Mouse (Mus musculus): Measurements from ENCODE around the gene Gpr146.
"Not testable (repeated sequence)": the region's sequence is repeated elsewhere in the genome, so short reads cannot be mapped to it uniquely, and the experiment has no call there.

Gpr146 gene

DNA sequence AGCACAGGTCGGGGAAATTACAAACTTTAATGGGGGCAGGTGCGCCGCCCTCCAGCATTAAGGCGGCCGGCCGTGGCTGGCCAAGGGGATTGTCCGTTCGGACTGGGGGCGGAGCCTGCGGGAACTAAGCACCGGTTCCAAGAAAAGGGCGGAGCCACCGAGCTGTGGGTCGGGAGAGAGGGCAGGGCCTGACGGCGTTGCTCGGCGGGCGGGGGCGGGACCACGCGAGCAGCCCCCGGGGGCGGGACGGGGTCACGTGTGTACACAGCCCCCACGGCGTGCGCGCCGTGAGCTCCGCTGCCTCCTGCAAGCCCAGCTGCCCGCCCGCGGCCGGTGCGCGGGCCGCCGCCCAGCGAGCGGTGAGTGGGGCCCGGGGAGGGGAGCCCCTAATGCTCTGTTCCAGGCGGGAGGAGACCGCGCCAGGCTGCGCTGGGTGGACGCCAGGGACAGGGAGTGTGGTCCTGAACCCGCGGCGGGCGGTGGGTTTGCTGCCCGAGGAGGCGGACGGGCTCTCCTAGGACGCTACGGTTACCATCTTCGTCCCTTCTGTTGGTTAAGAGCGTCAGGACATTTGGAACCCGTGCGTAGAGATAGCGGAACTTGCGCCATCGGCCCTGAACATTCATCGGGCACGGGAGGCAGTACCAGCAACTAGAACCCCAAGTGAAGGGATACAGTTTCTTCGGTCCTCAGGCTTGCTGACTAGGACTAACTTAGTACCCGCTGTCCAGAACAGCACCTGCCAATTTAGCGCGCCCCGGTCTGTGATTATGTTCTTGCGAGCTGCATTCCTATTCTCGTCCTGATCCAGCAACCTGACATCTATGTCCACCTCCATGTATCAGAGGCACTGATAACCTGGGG, 3.1 kb downstream of the Gpr146 start:
- peak; percentile 98 to 99 for DNase-seq (ENCODE audit: inconsistent age in 2 of 2, low spot score in 1 of 2)

DNA sequence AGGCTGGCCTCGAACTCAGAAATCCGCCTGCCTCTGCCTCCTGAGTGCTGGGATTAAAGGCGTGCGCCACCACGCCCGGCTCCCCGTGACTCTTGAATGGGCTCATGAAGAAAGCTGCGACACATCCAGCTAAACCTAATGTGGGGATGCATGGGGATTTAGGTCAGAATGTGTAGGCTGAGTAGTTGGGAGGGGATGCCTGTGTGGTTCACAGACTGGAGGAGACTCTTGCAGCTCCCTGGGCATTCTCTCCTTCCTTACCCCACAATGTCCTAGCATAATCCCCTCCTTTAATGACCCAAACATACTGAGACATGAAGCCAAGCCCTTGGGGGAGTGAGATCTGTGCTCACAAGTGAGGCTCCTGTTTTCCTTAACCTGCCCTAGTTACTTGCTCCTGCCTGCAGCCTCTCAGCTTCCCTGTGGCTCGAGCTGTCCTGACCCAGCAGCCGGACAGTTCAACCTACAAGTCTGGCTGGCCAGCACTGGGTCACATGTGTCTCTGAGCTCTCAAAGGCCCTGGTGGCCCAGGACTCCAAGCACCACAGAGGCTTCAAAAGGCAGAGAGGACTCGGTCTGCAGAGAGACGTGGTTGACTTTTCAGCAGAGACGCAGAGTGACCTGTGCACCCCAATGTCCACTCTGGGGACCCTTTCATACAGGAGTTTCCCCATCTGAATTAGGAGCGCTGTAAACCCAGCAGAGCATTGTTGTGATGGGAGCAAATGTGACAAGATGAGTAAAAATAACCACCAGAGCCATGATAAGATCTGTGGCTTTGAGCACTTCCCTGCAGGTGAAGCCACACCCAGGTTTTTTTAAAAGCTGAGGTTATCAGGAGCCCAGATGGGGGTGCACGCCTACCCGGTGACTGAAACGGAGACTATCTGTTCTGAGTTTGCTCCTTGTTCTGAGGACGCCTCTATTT, 4.4 kb downstream of the Gpr146 start:
- peak in 1 of 2 experiments; percentile 57 for DNase-seq (ENCODE audit: inconsistent age in 2 of 2, low spot score in 1 of 2)

DNA sequence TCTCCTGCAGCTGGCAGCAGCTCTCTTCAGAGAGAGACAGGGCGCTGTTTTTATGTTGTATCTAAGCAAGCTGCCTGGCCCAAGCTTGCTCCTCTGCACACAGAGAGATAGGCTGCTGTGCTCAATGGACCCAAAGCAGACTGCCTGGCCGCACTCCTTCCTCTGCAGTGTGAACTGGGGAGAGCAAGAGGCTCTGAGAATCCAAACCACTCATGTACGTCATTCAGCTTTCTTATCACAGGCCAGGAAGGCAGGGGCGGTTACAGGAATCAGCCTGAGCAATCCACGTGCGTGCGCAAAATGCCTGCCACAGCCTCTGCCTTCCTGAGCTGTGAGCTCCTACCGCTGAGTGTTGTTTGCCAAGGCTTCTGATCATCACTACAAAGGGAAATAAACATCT, 5.3 kb downstream of the Gpr146 start:
- DNase-seq (ENCODE audit: inconsistent age in 2 of 2, low spot score in 1 of 2) = peak; percentile 64 to 80

DNA sequence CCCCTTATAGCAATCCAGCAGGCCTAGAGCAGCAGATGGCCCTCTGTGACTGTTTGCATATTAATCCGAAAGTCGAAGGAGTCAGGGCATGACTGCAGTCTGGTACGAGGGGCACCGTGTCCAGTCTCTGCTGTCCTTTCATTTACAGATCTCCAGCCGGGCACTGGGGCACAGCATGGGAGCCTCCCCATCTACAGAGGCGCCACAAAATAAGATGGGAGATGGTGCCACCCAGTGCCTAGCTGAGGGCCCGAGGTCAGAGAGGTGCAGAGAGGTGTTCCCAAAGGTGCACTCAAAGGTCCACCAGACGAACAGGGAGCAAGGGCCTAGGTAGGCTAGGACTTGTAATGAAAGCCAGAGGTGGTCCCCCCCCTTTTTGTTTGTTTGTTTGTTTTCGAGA, 5.7 kb downstream of the Gpr146 start:
- no peak for DNase-seq (ENCODE audit: inconsistent age in 2 of 2, low spot score in 1 of 2)

DNA sequence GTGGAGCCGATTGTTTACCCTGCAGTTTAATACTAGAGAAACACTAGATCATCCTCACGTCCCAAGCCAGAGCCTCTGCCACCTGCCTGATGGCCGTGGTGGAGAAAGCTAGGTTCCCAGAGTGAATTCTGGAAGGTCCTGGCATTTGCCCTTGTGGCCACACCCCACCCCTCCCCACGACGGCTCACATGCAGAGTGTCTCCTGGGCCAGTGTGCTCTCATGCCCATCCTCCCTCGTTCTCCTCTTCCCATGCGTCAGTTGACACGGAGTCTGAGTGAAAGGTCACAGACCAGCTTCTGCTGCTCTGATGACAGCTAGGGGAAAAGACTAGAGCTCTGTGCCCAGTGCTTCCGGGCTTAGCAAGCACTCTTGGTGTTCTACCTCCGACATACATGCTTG, 7.0 kb downstream of the Gpr146 start:
- peak; percentile 75 to 84 for DNase-seq (ENCODE audit: inconsistent age in 2 of 2, low spot score in 1 of 2)

DNA sequence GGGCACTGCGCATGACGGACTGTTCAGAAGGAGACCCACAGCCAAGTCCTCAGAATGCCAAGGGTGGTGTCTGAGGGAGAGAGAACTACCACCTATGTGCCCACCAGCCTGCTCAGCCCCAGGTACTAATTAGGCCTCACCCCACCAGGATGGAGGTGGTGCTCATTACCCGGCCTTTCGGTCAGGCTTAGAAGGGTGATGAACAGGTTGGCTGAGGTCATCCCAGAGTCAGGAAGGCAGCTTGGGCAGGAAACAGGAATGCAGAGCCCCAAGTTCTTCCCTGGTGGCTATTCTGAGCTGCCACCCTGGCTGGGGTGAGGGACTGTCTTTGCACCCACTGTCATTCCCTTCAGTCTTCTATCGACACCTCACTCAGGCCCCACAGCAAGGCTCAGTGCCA, 8.6 kb downstream of the Gpr146 start:
- no peak for DNase-seq (ENCODE audit: inconsistent age in 2 of 2, low spot score in 1 of 2)

DNA sequence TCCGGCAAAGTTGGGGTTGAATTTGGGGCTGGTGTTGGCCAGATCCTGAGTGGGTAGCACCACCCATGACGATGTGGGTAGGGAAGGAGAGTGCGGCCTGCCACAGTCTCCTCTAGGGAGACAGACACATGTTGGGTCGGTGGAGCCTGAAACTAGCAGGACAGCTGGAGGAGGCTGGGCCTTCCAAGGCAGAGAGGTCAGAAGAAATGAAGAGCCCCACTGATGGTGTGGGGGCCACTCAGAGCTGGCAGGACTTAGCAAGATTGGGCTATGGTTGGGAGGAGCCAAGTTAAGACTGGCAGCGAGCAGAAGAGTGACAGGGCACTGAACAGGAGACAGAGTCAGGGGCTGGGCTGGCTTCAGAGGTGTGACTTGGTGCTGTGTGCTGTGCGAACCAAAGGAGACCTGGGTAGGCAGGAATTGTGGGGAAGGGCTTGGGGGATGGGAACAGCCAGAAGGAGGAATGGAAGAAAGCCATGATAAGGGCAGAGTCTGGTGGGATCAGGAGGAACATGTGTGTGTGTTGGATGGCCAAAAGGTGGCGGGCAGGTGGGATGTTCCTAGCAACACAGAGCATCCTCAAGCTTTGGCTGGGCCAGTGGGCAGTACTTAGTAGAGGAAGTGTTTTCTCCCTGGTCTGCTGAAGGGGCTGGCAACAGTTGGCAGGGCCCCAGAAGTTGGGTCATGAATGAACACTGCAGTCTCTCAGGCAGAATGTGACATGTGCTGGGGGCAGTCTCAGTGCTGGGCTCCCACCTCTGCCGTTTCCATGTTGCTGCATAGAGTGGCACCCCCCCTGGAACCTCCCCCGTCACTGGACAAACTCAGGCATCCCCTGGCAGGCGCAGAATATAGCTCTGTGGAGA, 10.1 kb downstream of the Gpr146 start:
- peak in 1 of 2 experiments; percentile 52 for DNase-seq (ENCODE audit: inconsistent age in 2 of 2, low spot score in 1 of 2)

DNA sequence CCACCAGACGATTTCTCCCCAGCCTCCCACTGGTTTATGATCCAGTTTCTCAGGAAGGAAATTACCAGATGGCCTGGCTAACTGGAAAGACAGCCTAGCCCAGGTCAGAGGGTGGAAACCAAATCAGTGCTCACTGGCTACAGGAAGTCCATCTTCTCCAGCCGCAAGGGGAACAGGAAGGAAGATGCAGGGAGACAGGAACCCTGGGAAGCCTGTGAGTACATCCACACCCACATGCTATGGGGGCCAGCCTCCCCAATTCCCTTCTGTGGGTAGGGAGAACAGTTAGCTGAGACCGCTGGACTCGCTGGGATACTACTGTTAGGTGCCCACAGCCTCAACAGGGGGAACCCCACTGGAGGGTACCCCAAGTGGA, 10.7 kb downstream of the Gpr146 start:
- peak in 1 of 2 experiments; percentile 69 for DNase-seq (ENCODE audit: inconsistent age in 2 of 2, low spot score in 1 of 2)

DNA sequence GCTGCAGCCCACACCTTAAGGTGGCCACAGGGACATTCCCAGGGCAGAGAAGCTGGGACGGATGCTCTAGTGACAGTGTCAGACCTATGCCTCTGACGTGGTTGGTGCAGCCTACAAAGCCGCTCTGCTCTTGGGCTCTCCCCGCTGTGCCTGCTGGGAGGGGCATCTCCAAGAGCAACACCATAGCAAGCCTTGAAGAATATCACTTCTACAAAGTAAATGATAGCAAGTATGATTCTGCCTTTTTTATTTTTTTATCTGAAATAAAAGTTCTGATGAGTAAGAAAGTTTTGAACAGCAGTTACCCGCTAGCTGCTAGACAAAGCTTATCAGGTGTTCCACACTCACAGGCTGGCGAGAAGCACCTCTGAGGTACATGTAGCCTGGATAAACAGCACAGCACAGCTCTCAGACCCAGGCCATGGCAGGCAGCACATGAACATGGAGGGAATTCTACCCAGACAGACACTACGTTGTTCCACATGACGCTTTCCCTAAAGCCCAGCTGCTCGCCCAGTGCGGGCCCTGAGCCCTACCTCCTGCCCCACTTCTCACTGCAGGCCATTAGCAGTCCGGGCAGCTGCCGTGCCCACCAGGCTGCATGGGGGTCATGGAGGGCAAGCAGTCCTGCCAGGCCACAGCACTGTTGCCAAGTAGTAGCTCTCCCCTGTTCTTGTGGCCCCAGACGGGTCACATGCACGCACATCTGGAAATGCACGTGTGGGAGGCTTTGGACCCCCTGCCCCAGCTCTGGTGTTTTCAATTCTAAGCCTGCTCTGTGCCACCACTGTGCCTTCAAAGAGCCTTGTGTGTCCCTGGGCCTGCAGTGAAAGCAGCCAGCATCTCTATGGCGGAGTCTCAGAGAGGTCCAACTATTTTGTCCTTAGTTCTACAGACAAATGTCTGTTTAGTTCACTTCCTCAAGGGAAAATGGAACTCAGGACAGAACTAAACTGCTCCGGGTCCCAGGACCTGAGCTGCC, 11.5 kb downstream of the Gpr146 start:
- DNase-seq (ENCODE audit: inconsistent age in 2 of 2, low spot score in 1 of 2) = peak in 1 of 2 experiments; percentile 56

DNA sequence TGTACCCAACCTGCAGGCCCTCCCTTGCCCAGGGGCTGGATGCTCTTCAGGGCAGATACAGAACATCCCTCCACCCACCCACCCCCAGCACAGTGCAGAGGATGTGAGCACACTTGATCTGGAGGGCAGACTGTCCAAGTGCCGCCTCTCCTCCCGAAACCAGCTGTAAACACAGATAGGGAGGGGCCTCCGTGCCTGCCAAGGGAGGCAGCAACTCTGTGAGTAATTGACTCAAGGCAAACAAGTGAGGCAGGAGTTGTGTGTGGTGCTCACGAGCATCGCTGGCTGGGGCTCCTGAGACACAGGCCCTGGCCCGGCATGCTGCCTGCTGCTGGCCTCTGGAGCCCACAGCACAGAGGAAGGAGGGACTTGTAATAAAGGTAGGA, 12.2 kb downstream of the Gpr146 start:
- peak; percentile 65 to 84 for DNase-seq (ENCODE audit: inconsistent age in 2 of 2, low spot score in 1 of 2)

DNA sequence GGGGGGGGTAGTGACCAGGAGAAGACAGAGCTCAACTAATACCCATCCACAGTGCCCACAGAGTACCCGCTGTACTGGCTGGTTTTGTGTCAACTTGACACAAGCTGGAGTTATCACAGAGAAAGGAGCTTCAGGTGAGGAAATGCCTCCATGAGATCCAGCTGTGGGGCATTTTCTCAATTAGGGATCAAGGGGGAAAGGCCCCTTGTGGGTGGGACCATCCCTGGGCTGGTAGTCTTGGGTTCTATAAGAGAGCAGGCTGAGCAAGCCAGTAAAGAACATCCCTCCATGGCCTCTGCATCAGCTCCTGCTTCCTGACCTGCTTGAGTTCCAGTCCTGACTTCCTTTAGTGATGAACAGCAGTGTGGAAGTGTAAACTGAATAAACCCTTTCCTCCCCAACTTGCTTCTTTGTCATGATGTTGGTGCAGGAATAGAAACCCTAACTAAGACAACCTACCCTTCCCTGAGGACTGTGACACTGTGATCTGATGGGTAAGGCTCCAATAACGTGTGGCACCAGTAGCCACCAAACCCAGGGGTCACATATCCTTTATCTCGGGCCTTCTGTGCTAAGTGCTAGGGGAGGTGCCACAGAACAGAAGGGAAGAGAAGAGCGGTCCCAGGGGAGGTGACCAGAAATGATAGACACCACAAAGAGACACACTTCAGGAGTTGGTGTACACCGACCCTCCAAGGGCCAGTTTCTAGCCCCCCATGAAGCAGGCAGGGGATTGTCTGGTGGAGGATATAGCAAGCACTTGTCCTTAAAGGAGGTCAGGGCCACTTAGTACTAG, 13.0 kb downstream of the Gpr146 start:
- DNase-seq (ENCODE audit: inconsistent age in 2 of 2, low spot score in 1 of 2) = not testable (repeated sequence)

DNA sequence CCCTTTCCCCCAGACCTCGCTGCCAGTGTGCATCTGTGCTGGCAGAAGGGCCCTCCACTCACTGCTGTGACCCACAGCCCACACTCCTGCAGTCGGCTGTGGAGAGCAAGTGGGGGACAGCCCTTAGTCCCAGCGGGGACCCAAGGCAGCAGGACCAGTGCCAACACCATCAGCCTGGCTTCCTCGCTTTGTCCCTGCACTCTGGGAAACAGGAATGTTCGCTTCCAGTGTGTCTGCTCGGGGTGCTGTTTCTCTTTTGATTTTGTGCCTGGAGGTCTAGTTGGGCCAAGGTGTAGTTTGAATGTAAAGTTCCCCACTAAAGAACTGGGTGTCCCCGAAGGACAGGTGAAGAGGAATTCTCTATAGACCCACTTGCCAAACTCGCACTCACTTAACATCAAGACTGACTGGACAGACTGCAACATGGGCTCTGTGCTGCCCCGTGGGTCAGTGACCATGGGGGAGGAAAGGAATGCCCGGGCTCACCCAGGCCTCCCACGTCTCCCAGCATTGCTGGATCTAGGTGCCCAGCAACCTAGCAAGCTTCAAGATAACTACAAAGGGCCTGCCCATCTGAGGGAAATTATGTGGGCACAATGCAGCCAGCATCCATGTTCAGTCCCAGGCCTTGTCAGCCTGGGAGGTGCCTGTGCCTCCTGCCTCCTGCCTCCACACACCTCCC, 14.0 kb downstream of the Gpr146 start:
- DNase-seq (ENCODE audit: inconsistent age in 2 of 2, low spot score in 1 of 2) = no peak

DNA sequence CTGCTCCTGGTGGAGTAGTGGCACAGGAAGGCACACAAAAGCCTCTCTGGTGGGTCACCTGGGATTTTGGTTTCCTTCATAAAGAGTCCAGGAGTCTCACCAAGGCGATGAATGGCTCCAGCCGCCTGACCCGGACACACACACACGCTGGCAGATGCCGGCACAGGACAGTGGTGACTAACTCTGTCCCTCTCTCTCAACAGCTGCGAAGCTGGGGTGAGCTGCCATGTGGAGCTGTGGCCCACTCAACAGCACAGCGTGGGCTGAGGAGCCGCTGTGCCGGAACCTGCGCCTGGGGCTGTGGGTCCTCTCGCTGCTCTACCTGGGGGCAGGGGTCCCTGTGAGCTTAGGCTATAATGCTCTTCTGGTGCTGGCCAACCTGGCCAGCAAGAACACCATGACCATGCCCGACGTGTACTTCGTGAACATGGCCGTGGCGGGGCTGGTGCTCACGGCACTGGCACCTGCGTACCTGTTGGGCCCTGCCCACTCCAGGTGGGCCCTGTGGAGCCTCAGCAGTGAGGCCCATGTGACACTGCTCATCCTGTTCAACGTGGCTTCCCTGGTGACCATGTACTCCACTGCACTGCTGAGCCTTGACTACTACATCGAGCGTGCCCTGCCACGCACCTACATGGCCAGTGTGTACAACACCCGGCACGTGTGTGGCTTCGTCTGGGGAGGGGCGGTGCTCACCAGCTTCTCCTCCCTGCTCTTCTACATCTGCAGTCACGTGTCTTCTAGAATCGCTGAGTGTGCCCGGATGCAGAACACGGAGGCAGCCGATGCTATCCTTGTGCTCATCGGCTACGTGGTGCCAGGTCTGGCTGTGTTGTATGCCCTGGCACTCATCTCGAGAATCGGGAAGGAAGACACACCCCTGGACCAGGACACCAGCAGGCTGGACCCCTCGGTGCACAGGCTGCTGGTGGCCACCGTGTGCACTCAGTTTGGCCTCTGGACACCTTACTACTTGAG, 15.0 kb downstream of the Gpr146 start:
- DNase-seq (ENCODE audit: inconsistent age in 2 of 2, low spot score in 1 of 2) = no peak

DNA sequence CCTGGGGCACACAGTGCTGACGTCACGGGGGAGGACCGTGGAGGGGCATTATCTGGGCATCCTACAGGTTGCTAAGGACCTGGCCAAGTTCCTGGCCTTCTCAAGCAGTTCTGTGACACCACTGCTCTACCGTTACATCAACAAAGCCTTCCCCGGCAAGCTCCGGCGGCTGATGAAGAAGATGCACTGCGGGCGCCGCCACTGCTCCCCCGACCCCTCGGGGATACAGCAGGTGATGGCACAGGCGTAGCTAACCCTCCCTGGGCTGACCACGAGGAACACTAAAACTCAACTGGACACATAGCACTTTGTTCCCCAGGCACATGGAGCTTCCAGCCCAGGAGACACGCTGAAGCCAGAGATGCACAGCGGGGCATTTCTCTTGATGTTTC, 15.7 kb downstream of the Gpr146 start:
- DNase-seq (ENCODE audit: inconsistent age in 2 of 2, low spot score in 1 of 2) = no peak

DNA sequence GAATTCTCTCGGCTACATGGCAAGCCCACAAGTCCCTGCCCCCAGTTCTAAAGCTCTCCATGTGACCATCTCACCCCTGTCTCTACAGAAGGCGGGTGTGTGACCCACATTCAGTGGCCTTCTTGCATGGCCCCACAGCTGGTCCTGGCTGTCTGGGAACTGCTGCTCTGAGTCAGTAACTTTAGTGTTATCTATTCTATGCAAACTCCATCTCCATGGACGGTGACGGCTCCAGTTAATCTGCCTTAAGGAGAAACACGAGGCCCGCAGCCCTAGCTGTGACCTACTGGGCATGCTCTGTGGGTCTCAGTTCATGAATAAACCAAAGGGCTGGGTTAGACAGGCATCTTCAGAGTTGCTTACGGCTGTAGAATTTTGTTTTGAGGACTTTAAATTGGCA, 16.9 kb downstream of the Gpr146 start:
- no peak for DNase-seq (ENCODE audit: inconsistent age in 2 of 2, low spot score in 1 of 2)

DNA sequence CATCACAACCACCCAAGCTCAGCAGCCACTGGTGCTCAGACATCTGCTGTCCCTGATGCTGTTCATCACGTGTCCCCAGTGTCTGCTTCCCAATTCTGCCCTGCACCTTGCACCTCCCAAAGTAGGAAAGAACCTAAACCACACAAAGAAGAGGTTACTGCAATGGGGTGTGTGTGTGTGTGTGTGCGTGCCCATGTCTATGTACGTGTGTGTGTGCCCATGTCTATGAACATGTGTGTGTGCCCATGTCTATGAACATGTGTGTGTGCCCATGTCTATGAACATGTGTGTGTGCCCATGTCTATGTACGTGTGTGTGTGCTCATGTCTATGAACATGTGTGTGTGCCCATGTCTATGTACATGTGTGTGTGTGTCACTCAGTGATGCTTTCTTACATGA, 18.0 kb downstream of the Gpr146 start:
- no peak for DNase-seq (ENCODE audit: inconsistent age in 2 of 2, low spot score in 1 of 2)

DNA sequence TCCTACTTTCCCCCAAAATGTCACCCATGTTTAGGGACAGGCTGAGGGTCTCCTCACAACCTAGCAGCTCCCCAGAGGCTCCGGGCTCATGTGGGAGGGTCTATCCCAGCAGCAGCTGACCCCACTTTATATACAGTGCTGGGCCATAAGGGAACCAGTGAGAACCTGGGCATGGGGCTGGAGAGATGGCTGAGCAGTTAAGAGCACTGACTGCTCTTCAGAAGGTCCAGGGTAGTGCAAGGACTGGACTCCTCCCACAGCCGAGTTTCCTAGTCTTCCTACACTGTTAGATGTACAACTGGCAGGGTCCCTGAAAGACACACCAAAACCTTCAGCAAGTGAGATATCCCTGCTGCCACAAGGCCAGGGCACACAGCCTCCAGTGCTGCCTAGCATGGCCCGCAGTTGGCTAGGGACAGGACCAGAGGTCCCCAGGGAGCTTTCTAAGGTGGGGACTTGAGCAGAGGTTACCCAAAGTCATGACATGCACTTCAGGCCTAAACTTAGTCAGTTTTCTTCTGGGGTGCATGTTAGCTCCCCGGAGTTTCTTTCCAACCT, 19.9 kb downstream of the Gpr146 start:
- peak in 1 of 2 experiments; percentile 33 for DNase-seq (ENCODE audit: inconsistent age in 2 of 2, low spot score in 1 of 2)

All from adrenal gland, adult (tissue).